Mouse (Mus musculus) heart, adult 2 months (tissue): Measurements from ENCODE around the gene Kcne2.

Experiments used
- CTCF ChIP-seq: fragments of 200-600 bp; IDR thresholded peaks from 2 replicates; pipeline ENCODE4 v1.8.1; 2022; ENCODE audit warnings: antibody characterized with exemption, mild to moderate bottlenecking, moderate library complexity
- EP300 ChIP-seq: fragments of 200-500 bp; IDR thresholded peaks from 2 replicates; pipeline ENCODE4 v1.6.1; 2011; ENCODE audit warnings: low read depth, low read length, control low read depth; ENCODE audit not compliant: insufficient read depth
- POLR2A ChIP-seq: fragments of 200-500 bp; IDR thresholded peaks from 2 replicates; pipeline ENCODE4 v1.6.1; 2011; ENCODE audit warnings: mild to moderate bottlenecking, low read depth, low read length, control low read depth; ENCODE audit not compliant: insufficient read depth

DNA sequence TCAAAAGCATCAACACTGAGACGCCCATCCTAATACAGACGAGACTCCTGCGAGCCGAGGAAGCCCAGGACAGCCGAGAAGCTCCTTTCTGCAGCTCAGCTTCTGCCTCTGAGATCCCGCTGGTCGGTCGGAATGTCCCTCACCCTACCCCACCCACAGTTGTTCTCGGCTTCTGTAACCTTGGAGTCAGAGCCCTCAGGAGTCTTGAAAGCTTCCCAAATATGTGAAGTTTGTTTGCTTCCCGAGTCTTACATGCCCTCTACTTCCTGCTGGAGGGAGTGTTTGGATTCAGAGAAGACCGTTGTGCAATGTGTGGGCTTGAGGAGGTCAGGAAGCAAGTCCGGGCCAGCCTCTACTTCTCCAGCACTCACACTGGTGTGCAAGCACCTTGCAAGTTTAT is 24.3 kb upstream of the Kcne2 start:
- TF ChIP-seq POLR2A, result no peak
- TF ChIP-seq CTCF, result no peak
- no peak for TF ChIP-seq EP300
